Mouse (Mus musculus): ENCODE data around the gene Cyp2w1. TPM values are rescaled to one million over a fixed set of nuclear protein-coding genes. Genes with fewer than 3 reads are reported as not detected.

Cyp2w1 gene
- polyA plus RNA-seq, 1 experiment from 2014 or later, result not detected

DNA sequence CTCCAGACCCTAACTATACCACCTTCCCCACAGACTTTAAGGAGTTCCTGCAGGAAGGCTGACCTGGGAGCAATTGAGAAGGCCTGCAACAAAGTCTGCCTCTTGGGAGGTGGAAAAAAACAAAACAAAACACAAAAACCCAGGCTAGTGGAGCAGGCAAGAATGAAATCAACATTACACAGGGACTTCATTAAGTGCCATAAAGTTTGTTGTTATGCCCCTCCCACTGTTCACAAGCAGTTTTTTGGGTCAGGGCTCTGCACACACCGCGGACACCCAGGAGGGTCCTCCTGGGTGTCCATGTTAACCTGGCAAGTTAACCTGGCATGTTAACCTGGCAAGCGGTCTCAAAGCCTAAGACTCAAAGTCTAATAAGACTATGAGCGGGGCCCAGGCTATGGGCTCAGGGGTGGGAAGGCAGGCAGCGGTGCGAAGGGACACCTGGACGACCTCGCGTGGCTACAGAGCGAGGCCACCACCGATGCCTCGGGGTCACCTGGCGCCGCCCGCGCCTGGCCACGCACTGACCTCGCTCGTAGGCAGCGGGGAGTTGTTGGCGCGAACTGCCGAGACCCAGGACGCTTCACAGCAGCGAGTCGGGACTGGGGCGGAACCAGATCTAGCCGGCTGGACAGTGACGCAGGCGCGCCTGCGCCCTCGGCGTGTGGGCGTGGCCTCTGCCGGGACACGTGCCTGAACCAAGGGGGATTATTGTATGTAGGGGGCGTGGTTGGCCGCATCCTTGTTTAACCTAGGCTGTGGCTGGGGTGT lies 19.4 kb downstream of the Cyp2w1 start:
- no peaks in the 10 kb centered on the region for H3K9me3 ChIP-seq (ENCODE audit: control insufficient read depth, low read length)
- H3K4me2 ChIP-seq (ENCODE audit: low read depth), result peak overlapping the region; percentile 84
- H3K4me1 ChIP-seq (ENCODE audit: control insufficient read depth, insufficient read depth, low read length), result 0 out of 2 replicates have a peak, but pooled peaks cover 2% of the 10 kb centered on the region
- H3K9ac ChIP-seq (ENCODE audit: low read length), result peak overlapping the region; percentile 94
- no peak overlapping the region; the same call in 1 of the 2 replicates for H3K27ac ChIP-seq (ENCODE audit: low read depth, low read length)
- no peaks in the 10 kb centered on the region for H3K27me3 ChIP-seq (ENCODE audit: control insufficient read depth, insufficient read depth, low read length)
- no peaks in the 10 kb centered on the region for H3K36me3 ChIP-seq (ENCODE audit: control insufficient read depth, insufficient read depth, low read length)
- H3K4me3 ChIP-seq (ENCODE audit: low read depth, low read length), result peak overlapping the region; percentile 54
- WGBS, result 3% methylated on average over 39 of the region's 39 CpGs
- DNase-seq (ENCODE audit: low spot score), result peak; percentile 95
- peak; percentile 85 for ATAC-seq (ENCODE audit: insufficient read depth, low FRiP score, low TSS enrichment)

GRCm38 (mm10) chr5:139373126-139373525 lies 20.7 kb downstream of the Cyp2w1 start:
- no peaks in the 10 kb centered on the region for H3K27me3 ChIP-seq (ENCODE audit: control insufficient read depth, insufficient read depth, low read length)
- no peak overlapping the region for H3K4me3 ChIP-seq (ENCODE audit: low read depth, low read length)
- WGBS, result 79% methylated on average over 3 of the region's 3 CpGs
- no peak overlapping the region for H3K4me2 ChIP-seq (ENCODE audit: low read depth)
- H3K9ac ChIP-seq (ENCODE audit: low read length), result no peak overlapping the region
- H3K9me3 ChIP-seq (ENCODE audit: control insufficient read depth, low read length), result no peaks in the 10 kb centered on the region
- no peaks in the 10 kb centered on the region for H3K36me3 ChIP-seq (ENCODE audit: control insufficient read depth, insufficient read depth, low read length)
- DNase-seq (ENCODE audit: low spot score), result no peak
- no peak overlapping the region for H3K27ac ChIP-seq (ENCODE audit: low read depth, low read length)
- 0 out of 2 replicates have a peak, but pooled peaks cover 2% of the 10 kb centered on the region for H3K4me1 ChIP-seq (ENCODE audit: control insufficient read depth, insufficient read depth, low read length)
- ATAC-seq (ENCODE audit: insufficient read depth, low FRiP score, low TSS enrichment), result no peak

DNA sequence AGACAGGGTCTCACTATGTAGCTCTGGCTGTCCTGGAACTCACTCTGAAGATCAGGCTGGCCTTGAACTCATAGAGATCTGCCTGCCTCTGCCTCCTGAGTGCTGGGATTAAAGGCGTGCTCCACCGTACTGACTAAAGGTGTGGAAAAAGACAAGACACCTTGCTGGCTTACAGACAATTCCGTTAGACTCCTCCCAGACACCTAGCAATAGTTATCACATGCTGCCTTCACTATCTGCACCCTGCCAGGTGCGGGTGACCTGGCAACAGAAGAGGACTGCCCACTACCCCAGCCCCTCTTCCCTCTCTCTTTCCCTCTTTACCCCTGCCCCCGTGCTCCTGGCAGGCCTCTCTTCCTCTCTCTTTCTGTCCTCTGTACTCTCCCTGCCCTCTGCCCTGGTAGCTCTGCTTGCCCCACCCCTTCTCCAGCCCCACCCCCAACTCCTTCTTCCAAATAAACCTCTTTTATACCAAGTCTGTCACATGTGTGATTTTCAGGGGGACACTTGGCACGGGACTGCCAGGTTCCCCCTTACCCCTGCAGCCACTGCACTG lies 21.6 kb downstream of the Cyp2w1 start:
- Histone ChIP-seq H3K4me3 (ENCODE audit: low read depth, low read length) (no peak overlapping the region), H3K4me2 (ENCODE audit: low read depth) (no peak overlapping the region), H3K9ac (ENCODE audit: low read length) (no peak overlapping the region), H3K27ac (ENCODE audit: low read depth, low read length) (no peak overlapping the region), H3K4me1 (ENCODE audit: control insufficient read depth, insufficient read depth, low read length) (0 out of 2 replicates have a peak, but pooled peaks cover 2% of the 10 kb centered on the region), H3K27me3 (ENCODE audit: control insufficient read depth, insufficient read depth, low read length) (no peaks in the 10 kb centered on the region), H3K9me3 (ENCODE audit: control insufficient read depth, low read length) (no peaks in the 10 kb centered on the region), H3K36me3 (ENCODE audit: control insufficient read depth, insufficient read depth, low read length) (no peaks in the 10 kb centered on the region)
- DNase-seq (ENCODE audit: low spot score) (no peak), ATAC-seq (ENCODE audit: insufficient read depth, low FRiP score, low TSS enrichment) (no peak)
- 90% methylated on average over 6 of the region's 6 CpGs for WGBS

GRCm38 (mm10) chr5:139374841-139375240 lies 22.4 kb downstream of the Cyp2w1 start:
- ATAC-seq (ENCODE audit: insufficient read depth, low FRiP score, low TSS enrichment) (no peak), DNase-seq (ENCODE audit: low spot score) (no peak)
- Histone ChIP-seq H3K36me3 (ENCODE audit: control insufficient read depth, insufficient read depth, low read length) (no peaks in the 10 kb centered on the region), H3K4me1 (ENCODE audit: control insufficient read depth, insufficient read depth, low read length) (0 out of 2 replicates have a peak, but pooled peaks cover 2% of the 10 kb centered on the region), H3K27me3 (ENCODE audit: control insufficient read depth, insufficient read depth, low read length) (no peaks in the 10 kb centered on the region), H3K9me3 (ENCODE audit: control insufficient read depth, low read length) (no peaks in the 10 kb centered on the region), H3K9ac (ENCODE audit: low read length) (no peak overlapping the region), H3K27ac (ENCODE audit: low read depth, low read length) (no peak overlapping the region), H3K4me2 (ENCODE audit: low read depth) (no peak overlapping the region), H3K4me3 (ENCODE audit: low read depth, low read length) (no peak overlapping the region)
- WGBS, result 77% methylated on average over 2 of the region's 2 CpGs

DNA sequence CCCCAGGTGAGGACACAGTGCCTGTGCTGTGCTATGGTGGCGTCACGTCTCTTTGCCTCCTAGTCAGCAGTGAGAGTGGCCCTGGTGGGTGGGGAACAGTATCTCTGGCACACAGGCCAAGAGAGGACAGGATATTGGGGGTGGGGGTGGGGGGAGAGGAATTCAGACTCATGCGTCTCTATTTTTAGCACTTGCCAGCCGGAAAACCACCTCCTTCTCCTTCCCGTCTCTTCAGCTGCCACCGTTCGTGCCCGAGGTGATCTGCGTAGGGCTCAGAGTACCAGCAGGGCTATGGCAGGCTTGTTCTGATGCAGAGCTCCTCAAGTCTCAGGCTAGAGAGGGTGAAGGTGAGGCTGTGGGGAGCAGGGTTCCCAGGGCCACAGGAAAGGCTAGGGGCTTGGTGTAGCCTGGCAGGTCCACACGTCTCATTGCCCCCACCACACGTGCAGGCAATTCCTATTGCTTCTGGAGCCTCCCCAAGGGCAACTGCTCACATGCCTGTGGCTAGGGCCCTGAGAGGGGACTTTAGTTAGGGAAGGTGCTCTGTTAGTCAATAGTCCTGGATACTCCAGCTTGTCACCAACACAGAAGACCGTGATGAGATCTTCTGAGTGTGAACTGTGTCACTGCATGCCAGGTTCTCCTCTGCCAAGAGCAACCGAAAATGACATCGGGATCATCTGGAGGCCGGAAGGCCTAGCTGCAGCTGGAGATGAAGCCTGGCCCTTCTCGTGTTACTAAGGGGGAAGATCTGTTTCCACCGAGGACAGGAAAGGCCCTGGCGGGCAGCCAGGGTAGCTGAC lies 25.3 kb downstream of the Cyp2w1 start, which contains the start of gene Gpr146:
Gpr146 (plus strand) TSS at position 230 of the 803 bp plus-strand sequence.
- Histone ChIP-seq H3K9ac (ENCODE audit: low read length) (no peak within 1 kb of the TSS), H3K27ac (ENCODE audit: low read depth, low read length) (0 out of 2 replicates have a peak within 1 kb of the TSS, but pooled peaks have one; percentile 20), H3K36me3 (ENCODE audit: control insufficient read depth, insufficient read depth, low read length) (no peaks in the 10 kb centered on the region), H3K4me1 (ENCODE audit: control insufficient read depth, insufficient read depth, low read length) (no peaks in the 10 kb centered on the region), H3K4me2 (ENCODE audit: low read depth) (no peak within 1 kb of the TSS), H3K4me3 (ENCODE audit: low read depth, low read length) (no peak within 1 kb of the TSS), H3K9me3 (ENCODE audit: control insufficient read depth, low read length) (no peaks in the 10 kb centered on the region), H3K27me3 (ENCODE audit: control insufficient read depth, insufficient read depth, low read length) (no peaks in the 10 kb centered on the region)
- DNase-seq (ENCODE audit: low spot score) (no peak), ATAC-seq (ENCODE audit: insufficient read depth, low FRiP score, low TSS enrichment) (no peak)
- 85% methylated on average over 18 of the region's 18 CpGs for WGBS

- Histone ChIP-seq H3K27me3 (ENCODE audit: control insufficient read depth, insufficient read depth, low read length) (no peaks in the 10 kb centered on the region), H3K36me3 (ENCODE audit: control insufficient read depth, insufficient read depth, low read length) (no peaks in the 10 kb centered on the region), H3K4me1 (ENCODE audit: control insufficient read depth, insufficient read depth, low read length) (no peaks in the 10 kb centered on the region), H3K27ac (ENCODE audit: low read depth, low read length) (no peak overlapping the region), H3K4me3 (ENCODE audit: low read depth, low read length) (no peak overlapping the region), H3K9me3 (ENCODE audit: control insufficient read depth, low read length) (no peaks in the 10 kb centered on the region), H3K4me2 (ENCODE audit: low read depth) (no peak overlapping the region), H3K9ac (ENCODE audit: low read length) (no peak overlapping the region)
- ATAC-seq (ENCODE audit: insufficient read depth, low FRiP score, low TSS enrichment) (no peak), DNase-seq (ENCODE audit: low spot score) (no peak)
- WGBS, result 92% methylated on average over 7 of the region's 7 CpGs
Observed at GRCm38 (mm10) chr5:139378271-139378556, 25.8 kb downstream of the Cyp2w1 start.

DNA sequence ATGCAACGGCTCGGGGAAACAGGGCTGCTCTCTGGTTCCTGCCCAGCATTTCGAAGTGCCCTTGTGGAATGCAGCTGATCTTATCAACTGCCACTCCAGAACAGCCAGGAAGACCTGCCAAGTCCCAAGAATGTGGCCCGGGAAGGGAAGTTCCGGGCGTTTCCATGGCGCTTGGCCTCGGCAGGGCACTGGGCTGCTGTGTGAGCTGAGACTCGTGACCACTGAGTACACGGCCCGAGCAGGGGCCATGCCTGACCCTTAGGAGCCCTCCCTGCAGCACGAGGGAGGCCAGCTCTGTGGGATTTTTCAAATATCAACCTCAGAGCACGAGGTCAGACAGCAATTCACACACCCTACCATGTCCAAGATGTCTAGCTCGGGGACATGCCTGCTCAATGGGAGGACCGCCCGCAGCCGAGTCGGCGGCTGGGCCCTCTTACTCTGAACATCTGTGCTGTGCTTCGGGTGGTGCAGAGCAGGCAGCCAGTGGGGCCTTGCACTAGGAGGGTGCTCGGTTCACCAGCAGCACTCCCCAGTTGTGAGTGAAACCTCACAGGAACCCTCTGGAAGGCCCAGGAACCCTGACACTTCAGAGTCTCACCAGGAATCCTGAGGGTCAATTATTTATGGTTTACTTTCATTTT lies 26.7 kb downstream of the Cyp2w1 start:
- H3K36me3 ChIP-seq (ENCODE audit: control insufficient read depth, insufficient read depth, low read length), result no peaks in the 10 kb centered on the region
- H3K27ac ChIP-seq (ENCODE audit: low read depth, low read length), result 0 out of 2 replicates have a peak overlapping the region, but pooled peaks have one; percentile 17
- no peaks in the 10 kb centered on the region for H3K27me3 ChIP-seq (ENCODE audit: control insufficient read depth, insufficient read depth, low read length)
- no peak overlapping the region; the same call in 1 of the 2 replicates for H3K4me2 ChIP-seq (ENCODE audit: low read depth)
- no peaks in the 10 kb centered on the region for H3K9me3 ChIP-seq (ENCODE audit: control insufficient read depth, low read length)
- ATAC-seq (ENCODE audit: insufficient read depth, low FRiP score, low TSS enrichment), result no peak
- H3K4me3 ChIP-seq (ENCODE audit: low read depth, low read length), result no peak overlapping the region
- WGBS, result 63% methylated on average over 21 of the region's 21 CpGs
- H3K9ac ChIP-seq (ENCODE audit: low read length), result no peak overlapping the region
- no peaks in the 10 kb centered on the region for H3K4me1 ChIP-seq (ENCODE audit: control insufficient read depth, insufficient read depth, low read length)
- no peak for DNase-seq (ENCODE audit: low spot score)

DNA sequence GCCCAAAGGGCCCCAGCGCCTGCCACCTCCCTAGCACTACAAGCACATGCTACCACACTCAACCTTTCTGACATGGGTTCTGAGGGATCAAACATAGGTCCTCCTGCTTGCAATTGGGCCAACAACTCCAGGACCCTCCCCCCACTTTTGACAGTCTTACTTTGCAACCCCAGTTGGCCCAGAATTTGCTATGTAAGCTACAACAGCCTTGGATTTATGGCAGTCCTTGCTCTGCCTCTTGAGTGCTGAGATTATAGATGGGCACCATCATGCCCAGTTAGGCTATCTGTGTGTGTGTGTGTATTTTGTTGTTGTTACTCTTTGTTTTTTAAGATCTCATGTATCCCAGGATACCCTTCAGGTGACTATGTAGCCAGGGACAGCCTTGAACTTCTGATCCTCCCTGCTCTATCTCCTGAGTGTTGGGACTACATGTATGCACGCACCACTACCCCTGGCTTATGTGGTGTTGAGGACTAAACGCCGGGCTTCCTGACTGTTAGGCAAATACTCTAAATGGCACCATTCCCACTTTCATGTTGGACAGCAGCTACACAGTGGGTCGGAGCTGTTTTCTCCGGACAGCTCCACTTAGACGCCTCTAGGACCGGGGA lies 27.5 kb downstream of the Cyp2w1 start:
- ATAC-seq (ENCODE audit: insufficient read depth, low FRiP score, low TSS enrichment), result 0 out of 2 replicates have a peak, but pooled peaks have one; percentile 36

More for the DNA sequence above, 27.5 kb downstream of the Cyp2w1 start:
- Histone ChIP-seq H3K36me3 (ENCODE audit: control insufficient read depth, insufficient read depth, low read length) (no peaks in the 10 kb centered on the region), H3K27me3 (ENCODE audit: control insufficient read depth, insufficient read depth, low read length) (no peaks in the 10 kb centered on the region), H3K9me3 (ENCODE audit: control insufficient read depth, low read length) (no peaks in the 10 kb centered on the region), H3K4me3 (ENCODE audit: low read depth, low read length) (peak overlapping the region; percentile 62), H3K9ac (ENCODE audit: low read length) (no peak overlapping the region), H3K27ac (ENCODE audit: low read depth, low read length) (no peak overlapping the region), H3K4me1 (ENCODE audit: control insufficient read depth, insufficient read depth, low read length) (no peaks in the 10 kb centered on the region), H3K4me2 (ENCODE audit: low read depth) (peak overlapping the region; percentile 86)
- no peak for DNase-seq (ENCODE audit: low spot score)
- WGBS, result 27% methylated on average over 8 of the region's 8 CpGs
